Mouse (Mus musculus): ENCODE measurements around the gene Otud7a.
"Not testable (repeated sequence)": the region's sequence is repeated elsewhere in the genome, so short reads cannot be mapped to it uniquely, and the experiment has no call there.

Otud7a gene

GRCm38 (mm10) chr7:63583310-63583709 is 138.8 kb downstream of the Otud7a start:
- no peak for DNase-seq

GRCm38 (mm10) chr7:63586184-63586870 is 141.8 kb downstream of the Otud7a start:
- DNase-seq: no peak

- no peak for DNase-seq
Observed at GRCm38 (mm10) chr7:63590305-63590704, 145.8 kb downstream of the Otud7a start.

GRCm38 (mm10) chr7:63591322-63591721 is 146.8 kb downstream of the Otud7a start:
- DNase-seq: no peak

- no peak for DNase-seq
Observed at GRCm38 (mm10) chr7:63592061-63592460, 147.5 kb downstream of the Otud7a start.

- DNase-seq: no peak
Observed at GRCm38 (mm10) chr7:63604827-63605226, 160.3 kb downstream of the Otud7a start.

GRCm38 (mm10) chr7:63617018-63617417 is 172.5 kb downstream of the Otud7a start:
- no peak for DNase-seq

- no peak for DNase-seq
Observed at GRCm38 (mm10) chr7:63620776-63621340, 176.3 kb downstream of the Otud7a start.

- DNase-seq: no peak
Observed at GRCm38 (mm10) chr7:63637651-63638050, 193.1 kb downstream of the Otud7a start.

- DNase-seq: no peak
Observed at GRCm38 (mm10) chr7:63644002-63644401, 199.5 kb downstream of the Otud7a start.

GRCm38 (mm10) chr7:63647136-63647535 is 202.6 kb downstream of the Otud7a start:
- DNase-seq: no peak

- no peak for DNase-seq
Observed at GRCm38 (mm10) chr7:63660261-63660660, 215.7 kb downstream of the Otud7a start.

GRCm38 (mm10) chr7:63662757-63663156 is 218.2 kb downstream of the Otud7a start:
- DNase-seq: no peak

- no peak for DNase-seq
Observed at GRCm38 (mm10) chr7:63665496-63665895, 220.9 kb downstream of the Otud7a start.

- DNase-seq: no peak
Observed at GRCm38 (mm10) chr7:63667986-63668741, 223.6 kb downstream of the Otud7a start.

- no peak for DNase-seq
Observed at GRCm38 (mm10) chr7:63668951-63669350, 224.4 kb downstream of the Otud7a start.

GRCm38 (mm10) chr7:63670911-63671310 is 226.4 kb downstream of the Otud7a start:
- DNase-seq: not testable (repeated sequence)

- DNase-seq: peak; percentile 25
Observed at GRCm38 (mm10) chr7:63671904-63672303, 227.4 kb downstream of the Otud7a start.

- DNase-seq: no peak
Observed at GRCm38 (mm10) chr7:63676631-63677030, 232.1 kb downstream of the Otud7a start.

GRCm38 (mm10) chr7:63677149-63677548 is 232.6 kb downstream of the Otud7a start:
- no peak for DNase-seq

GRCm38 (mm10) chr7:63687056-63687455 is 242.5 kb downstream of the Otud7a start:
- DNase-seq: no peak

- no peak for DNase-seq
Observed at GRCm38 (mm10) chr7:63697921-63698320, 253.4 kb downstream of the Otud7a start.

- DNase-seq: no peak
Observed at GRCm38 (mm10) chr7:63717903-63718302, 273.4 kb downstream of the Otud7a start.
